Comparison of ENCODE assay signal across 8 mouse cellular contexts in genomic region chr9:68654333-68655017, GRCm38 (mm10). TPM values are rescaled to one million over a fixed set of nuclear protein-coding genes. Genes with fewer than 3 reads are reported as not detected.
DNase-seq lines count a peak whose midpoint lies in the region; ATAC-seq and TF ChIP-seq lines count a peak whose summit lies in the region.

No protein-coding gene starts in this region.

- peak overlapping the region; percentile 70 for H3K9ac ChIP-seq in forebrain, postnatal 0 days
- H3K9ac ChIP-seq in lung, embryonic 15.5 days = peak overlapping the region; percentile 76

- ATAC-seq in forebrain, postnatal 0 days = peak; percentile 36
- peak; percentile 35; the same call in 1 of the 2 replicates for ATAC-seq in lung, embryonic 15.5 days (ENCODE audit: borderline replicate concordance, extremely low read depth, low FRiP score, low TSS enrichment)
- ATAC-seq in monocyte, adult 5-6 weeks (replicated peaks; ENCODE audit: insufficient number of reproducible peaks, low FRiP score, low TSS enrichment, poor library complexity, severe bottlenecking) = no peak

- H3K4me2 ChIP-seq in forebrain, postnatal 0 days (ENCODE audit: low read depth) = peak overlapping the region; percentile 96
- peak overlapping the region; percentile 93 for H3K4me2 ChIP-seq in lung, embryonic 15.5 days

- no peaks in the 10 kb centered on the region for H3K9me3 ChIP-seq in forebrain, postnatal 0 days (ENCODE audit: low read length)
- no peaks in the 10 kb centered on the region for H3K9me3 ChIP-seq in lung, embryonic 15.5 days

- peaks cover 2% of the 10 kb centered on the region; the same call in 1 of the 2 replicates for H3K27me3 ChIP-seq in forebrain, postnatal 0 days (ENCODE audit: insufficient read depth, low read length)
- H3K27me3 ChIP-seq in lung, embryonic 15.5 days = no peaks in the 10 kb centered on the region; the same call in 1 of the 2 replicates

- under 1% methylated on average over 43 of the region's 43 CpGs for WGBS in forebrain, postnatal 0 days
- under 1% methylated on average over 43 of the region's 43 CpGs for WGBS in lung, embryonic 15.5 days

- peak; percentile 58 for DNase-seq in Muller cell, postnatal 12 days (ENCODE audit: inconsistent ontology term)
- DNase-seq in cerebellum, adult 18-20 months = peak; percentile 44 to 63
- DNase-seq in forebrain, postnatal 0 days = peak; percentile 58
- DNase-seq in heart, postnatal 4 days = peak; percentile 42
- peak; percentile 4 for DNase-seq in layer of hippocampus, adult 9-11 months
- peak; percentile 47 to 53 for DNase-seq in right cerebral cortex, adult 2 months (ENCODE audit: low spot score in 2 of 2)

- TF ChIP-seq CTCF in forebrain, postnatal 0 days (IDR thresholded peaks at IDR 0.05; ENCODE audit: low read depth) = peak; percentile 50; the same call in 1 of the 2 replicates

- H3K4me1 ChIP-seq in forebrain, postnatal 0 days (ENCODE audit: insufficient read depth) = 0 out of 2 replicates have a peak, but pooled peaks cover 10% of the 10 kb centered on the region
- peaks cover 16% of the 10 kb centered on the region for H3K4me1 ChIP-seq in lung, embryonic 15.5 days

- H3K36me3 ChIP-seq in forebrain, postnatal 0 days (ENCODE audit: insufficient read depth) = no peaks in the 10 kb centered on the region
- H3K36me3 ChIP-seq in lung, embryonic 15.5 days = no peaks in the 10 kb centered on the region

- peak overlapping the region; percentile 89; the same call in 1 of the 2 replicates for H3K27ac ChIP-seq in forebrain, postnatal 0 days (ENCODE audit: low read depth, low read length)
- H3K27ac ChIP-seq in lung, embryonic 15.5 days = peak overlapping the region; percentile 97

- H3K4me3 ChIP-seq in forebrain, postnatal 0 days (ENCODE audit: low read depth, low read length) = peak overlapping the region; percentile 88
- peak overlapping the region; percentile 92 for H3K4me3 ChIP-seq in lung, embryonic 15.5 days

RNA-seq across cellular contexts. Expression of gene Rora, which starts 0.9 kb away (rescaled TPM):
- total RNA-seq in forebrain, postnatal 0 days (2014; rRNA removed) = 8.5 and 9.8 TPM in 2 replicates
- polyA plus RNA-seq in forebrain, postnatal 0 days (2015; fragmentation: Nextera tagmentation; extraction: Ambion mirVana) = 12.0 and 23.9 TPM in 2 replicates
- 10 to 100 TPM; 17.0 to 18.1 TPM for total RNA-seq in heart, postnatal 4 days (2021)
- polyA plus RNA-seq in lung, embryonic 15.5 days (2015; fragmentation: Nextera tagmentation; extraction: Ambion mirVana) = 6.8 and 6.9 TPM in 2 replicates
- total RNA-seq in monocyte, adult 5-6 weeks (2017) = 3.4 to 5.8 TPM (median 4.6 TPM) in 3 replicates

Comparison
In these comparisons a context has a peak if more than half of its experiments do, and no peak if none do; other contexts are left out.
1. DNase-seq: peak in every context shown above with its lines; median percentile 58 in Muller cell, postnatal 12 days; 58 in forebrain, postnatal 0 days; 54 in cerebellum, adult 18-20 months; 50 in right cerebral cortex, adult 2 months; 42 in heart, postnatal 4 days; 4 in layer of hippocampus, adult 9-11 months.